Mouse (Mus musculus): ENCODE results near the gene Prdm8.

The Prdm8 gene

GRCm38 (mm10) chr5:98167180-98167824 is at the start of gene Prdm8:
Gene Prdm8, plus strand, starts transcription at chr5:98167198.
- no peak for DNase-seq (ENCODE audit: low read depth, low spot score)

DNA sequence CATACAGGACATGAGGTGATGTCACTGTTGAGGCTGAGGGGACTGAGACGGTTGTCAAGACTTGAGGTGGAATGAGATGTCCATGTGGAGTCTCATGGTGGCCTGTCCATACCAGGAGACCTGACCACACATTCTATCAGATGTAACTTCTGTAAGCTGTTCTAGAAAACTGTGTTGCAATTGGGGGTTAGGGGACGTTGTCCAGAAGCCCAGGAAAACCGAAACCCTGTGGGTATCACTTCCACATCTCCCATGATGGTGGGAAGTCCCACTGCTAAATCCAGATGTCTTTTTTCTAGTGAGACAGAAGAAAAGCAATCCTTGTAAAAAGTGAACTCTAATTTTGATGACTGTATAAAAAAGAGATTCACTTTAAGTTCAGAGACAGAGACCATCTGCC is 39.9 kb upstream of the Prdm8 start:
- DNase-seq (ENCODE audit: low read depth, low spot score), result no peak

- DNase-seq (ENCODE audit: low read depth, low spot score), result no peak
Measured at GRCm38 (mm10) chr5:98138545-98139296, 28.3 kb upstream of the Prdm8 start.

DNA sequence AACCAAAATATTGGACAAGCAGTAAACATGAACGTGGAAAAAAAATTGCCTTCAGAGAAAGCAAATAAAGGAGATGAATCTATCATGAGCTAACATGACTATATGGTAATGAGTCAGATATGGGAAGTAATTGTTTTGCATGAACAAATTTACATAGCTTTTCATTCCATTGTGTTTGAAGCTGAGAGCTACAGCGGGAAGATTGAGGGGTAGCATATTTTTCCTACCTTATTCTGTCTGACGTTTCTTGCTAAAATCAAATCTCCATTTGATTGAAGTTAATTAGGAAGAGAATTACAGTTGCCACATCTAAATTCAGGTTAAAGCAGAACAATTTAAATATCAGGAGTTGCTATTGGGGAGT is 27.7 kb upstream of the Prdm8 start:
- DNase-seq (ENCODE audit: low read depth, low spot score), result no peak

- DNase-seq (ENCODE audit: low read depth, low spot score), result no peak
Measured at GRCm38 (mm10) chr5:98146895-98147294, 20.1 kb upstream of the Prdm8 start.

GRCm38 (mm10) chr5:98166116-98166515 is 882 bp upstream of the Prdm8 start:
- DNase-seq (ENCODE audit: low read depth, low spot score), result no peak

DNA sequence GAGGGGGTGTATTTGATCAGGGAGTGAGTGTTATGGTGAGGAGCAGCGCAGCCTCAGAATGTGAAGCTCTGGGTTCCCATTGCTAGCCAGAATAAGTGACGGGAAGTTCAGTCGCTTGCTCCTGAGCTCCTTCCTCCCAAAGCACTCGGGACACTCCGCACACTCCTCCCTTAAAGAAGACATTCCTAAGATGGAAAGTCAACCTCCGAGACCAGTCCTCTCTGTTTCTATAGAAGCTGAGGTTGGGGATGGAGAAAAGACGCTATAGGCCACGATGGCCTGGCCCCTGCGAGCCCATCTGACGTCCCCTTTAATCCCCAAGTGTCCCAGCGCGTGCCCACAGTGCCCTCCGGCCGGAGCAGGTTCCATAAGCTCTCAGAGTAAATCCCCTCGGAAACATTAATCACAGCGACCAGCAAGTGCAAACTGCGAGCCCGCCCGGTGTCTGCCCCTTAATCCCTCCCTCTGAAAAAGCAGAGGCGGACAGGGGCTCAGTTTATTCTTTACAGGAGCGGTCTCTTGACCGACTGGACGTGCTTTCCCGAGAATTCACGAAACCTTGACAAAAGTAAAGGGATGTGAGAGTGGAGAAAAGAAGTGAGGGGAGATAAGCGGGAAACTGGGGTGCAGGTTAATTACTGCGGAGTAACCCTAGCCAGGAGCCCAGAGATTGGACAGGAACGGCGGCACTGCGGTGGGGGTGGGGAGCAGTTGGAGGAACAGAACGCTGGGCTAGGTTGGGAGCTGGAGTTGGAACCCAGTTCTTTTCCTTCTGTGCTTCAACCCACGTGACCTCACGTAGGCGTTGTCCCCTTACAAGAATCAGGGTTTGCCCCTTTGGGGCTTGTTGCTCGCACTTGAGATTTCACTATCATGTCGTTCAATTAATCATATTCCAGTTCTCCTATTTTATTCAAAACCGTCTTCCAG is 1.6 kb downstream of the Prdm8 start:
- DNase-seq (ENCODE audit: low read depth, low spot score), result no peak

GRCm38 (mm10) chr5:98169376-98170351 is 2.7 kb downstream of the Prdm8 start:
- no peak for DNase-seq (ENCODE audit: low read depth, low spot score)

DNA sequence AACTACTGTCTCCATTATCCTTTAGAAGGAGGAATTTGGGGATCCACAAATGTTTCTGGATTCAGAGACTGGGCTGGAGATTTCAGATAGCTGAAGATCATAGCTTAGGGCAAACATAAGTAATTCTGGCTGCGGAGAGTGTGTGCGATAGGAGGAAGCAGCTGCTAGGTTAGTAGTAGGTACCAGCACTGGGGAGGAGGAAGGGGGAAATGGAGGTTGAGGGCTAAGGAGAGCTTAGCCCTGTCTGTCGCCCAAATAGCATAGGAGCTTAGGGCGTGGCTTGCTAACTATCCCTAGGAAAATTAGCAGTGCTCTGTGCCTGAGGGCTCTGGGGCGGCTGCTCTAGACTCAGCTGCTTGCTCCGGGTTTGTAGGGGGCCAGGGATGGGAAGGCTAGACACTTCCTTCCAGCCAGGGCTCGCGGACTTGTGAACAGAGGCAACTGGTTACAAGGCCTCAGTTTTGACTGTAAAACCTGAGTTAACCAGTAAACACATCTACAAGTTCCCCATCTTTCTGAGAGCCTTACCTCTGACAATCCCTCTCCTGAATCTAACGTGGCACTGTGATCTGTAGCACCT is 4.7 kb downstream of the Prdm8 start:
- no peak for DNase-seq (ENCODE audit: low read depth, low spot score)

DNA sequence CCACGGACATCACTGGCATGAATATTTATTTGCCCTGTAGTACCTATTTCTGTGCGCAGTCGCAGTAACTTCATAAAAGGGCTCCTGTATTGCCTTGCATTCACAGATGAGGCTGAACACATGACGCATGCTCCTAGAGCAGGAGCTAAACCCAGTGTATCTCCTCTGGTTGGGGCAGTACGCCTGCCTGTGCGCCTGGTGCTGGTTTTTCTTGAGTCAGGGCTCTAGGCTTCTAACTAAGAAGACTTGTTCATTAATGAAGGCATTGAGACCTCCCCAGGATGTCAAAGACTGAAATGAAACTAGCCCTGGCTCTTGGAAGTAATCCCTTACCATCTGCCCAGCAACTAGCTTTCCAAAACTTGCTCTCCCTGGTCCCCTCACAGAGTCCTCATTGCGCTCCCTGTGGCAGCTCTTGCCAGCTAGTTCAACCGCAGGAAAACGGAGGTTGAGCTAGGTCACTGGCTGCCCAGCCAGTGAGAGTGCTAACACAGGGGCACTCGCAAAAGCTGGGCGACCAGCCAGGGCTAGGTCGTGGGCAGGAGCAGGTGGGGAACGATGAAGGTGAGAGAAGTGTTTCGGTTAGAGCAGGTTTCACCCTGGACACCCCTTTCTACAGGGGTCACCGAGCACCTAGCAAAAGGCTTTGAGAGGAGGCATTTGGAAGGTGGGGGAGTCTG is 5.6 kb downstream of the Prdm8 start:
- DNase-seq (ENCODE audit: low read depth, low spot score), result no peak

DNA sequence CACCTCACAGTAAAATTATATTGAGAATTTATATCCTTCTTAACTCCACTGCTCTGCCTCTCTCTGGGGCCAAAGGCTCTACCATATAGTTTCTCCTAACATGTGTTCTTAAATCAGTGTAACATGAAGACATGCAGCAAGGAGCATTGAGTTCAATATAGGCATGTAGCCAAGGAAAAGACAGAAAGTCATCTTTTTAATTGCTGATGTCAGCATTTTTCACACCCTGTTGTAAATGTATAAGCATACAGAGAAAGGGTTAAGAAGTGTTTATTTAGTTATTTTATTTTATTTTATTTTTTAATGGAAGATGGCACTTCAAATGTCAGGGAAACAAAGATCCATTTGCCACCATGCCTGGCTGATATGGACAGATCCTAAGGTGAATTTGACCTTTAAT is 6.7 kb downstream of the Prdm8 start:
- DNase-seq (ENCODE audit: low read depth, low spot score), result no peak

DNA sequence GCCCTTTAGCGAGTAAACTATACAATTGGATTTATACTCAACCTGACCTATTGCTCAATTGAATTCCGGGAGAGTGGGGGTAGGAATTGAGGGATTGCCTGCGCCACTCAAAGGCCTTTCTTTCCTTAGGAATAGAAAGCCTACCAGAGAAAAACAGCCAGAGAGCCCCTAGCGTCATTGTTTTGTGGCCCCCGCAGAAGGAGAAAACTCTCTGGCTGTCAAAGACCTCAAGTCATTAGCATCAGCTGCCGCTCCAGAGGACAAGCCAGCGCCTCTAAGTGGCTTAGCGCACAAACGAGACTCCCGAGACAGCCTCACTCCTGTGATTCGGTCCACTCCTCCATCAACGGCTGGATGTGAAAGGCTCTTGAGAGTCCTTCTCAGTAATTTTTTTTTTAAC is 12.6 kb downstream of the Prdm8 start:
- DNase-seq (ENCODE audit: low read depth, low spot score), result no peak

GRCm38 (mm10) chr5:98180461-98180887 is 13.5 kb downstream of the Prdm8 start:
- DNase-seq (ENCODE audit: low read depth, low spot score), result no peak

DNA sequence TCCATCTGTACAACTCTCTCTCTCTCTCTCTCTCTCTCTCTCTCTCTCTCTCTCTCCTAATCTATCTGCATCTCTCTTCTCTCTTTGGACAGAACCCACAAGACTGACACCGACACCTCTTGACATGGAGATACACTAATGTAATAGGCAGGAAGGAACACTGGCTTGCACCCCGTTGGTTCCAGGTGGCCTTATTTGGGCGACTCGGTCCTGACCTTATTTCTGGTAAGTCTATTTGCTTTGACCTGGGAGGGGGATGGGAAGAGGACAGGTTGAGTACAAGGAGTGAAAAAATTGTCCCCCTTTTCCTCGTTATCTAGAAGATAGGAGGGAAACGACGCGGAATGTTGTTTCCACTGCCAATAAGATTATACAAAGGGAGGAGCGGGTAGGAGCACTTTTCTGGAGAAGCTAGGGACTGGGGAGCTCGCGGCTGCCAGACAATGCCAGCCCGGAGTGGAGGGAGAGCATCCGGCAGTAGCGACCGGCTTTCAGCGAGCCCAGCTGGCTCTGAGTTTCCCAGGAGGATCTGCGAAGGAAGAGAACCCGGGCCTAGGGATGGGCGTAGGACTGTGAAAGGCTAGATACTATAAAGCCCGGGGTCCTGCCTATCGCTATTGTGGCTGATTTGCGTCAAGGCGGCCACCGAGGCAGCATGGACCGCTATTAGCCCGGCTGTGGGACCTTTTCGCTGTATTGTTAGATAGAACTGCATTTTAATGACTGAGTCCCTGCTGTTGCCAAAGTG is 14.1 kb downstream of the Prdm8 start:
- no peak for DNase-seq (ENCODE audit: low read depth, low spot score)

DNA sequence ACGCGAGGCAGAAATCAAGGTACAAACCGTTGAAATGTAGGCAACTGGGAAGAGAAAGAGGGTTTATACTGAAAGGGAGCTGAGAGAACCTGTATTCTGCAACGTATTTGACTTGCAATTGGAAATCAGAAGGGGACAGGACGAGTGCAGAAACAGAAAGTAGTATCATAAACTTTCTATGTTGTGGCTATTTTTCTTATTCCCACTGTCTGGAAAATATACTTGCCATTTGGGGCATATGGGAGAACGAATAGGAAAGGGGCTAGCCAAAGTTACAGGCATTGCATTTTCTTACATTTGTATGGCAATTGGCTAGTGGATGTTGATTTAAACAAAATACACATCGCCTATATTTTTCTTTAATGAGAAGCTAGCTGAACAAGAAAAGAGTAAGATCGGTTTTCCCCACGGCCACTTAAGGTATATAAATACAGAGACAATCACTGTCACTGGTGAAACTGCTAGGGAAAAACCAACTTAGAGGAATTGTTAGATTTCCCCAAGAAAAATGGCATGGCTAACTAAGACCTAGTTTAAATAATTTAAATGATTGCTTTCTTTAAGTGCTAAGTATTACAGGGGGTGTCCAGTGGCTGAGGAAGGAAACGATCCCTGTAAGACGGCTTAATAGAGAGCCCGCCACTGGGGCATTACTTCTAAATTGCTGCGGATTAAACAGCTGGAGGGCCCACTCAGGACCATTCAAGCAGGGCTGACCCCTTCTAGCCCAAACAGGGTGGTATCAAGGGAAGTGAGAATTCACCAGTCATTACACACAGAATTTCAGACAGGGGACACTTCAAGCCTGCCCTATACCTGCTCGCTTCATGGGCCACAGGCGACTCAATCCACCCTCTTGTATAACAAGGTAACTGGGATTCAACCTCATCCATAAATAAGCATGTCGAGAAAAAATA is 14.9 kb downstream of the Prdm8 start:
- DNase-seq (ENCODE audit: low read depth, low spot score), result no peak

DNA sequence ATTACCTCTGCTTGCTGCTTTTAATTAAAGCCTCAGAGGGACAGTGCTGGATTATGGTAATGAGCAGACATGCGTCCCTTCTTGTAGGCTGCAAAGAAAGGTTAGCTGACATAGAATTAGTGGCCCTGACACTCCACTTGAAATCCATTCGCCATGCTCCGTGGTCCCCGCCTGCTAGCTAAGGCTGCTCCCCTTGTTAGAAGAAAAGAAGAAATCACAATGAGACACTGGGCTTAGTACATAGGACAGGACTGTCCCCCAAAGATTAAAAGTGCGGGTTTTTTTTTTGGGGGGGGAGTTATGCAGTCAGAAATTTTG is 15.6 kb downstream of the Prdm8 start:
- no peak for DNase-seq (ENCODE audit: low read depth, low spot score)

- DNase-seq (ENCODE audit: low read depth, low spot score), result no peak
Measured at GRCm38 (mm10) chr5:98183031-98183595, 16.1 kb downstream of the Prdm8 start.

GRCm38 (mm10) chr5:98184281-98184910 is 17.4 kb downstream of the Prdm8 start:
- no peak for DNase-seq (ENCODE audit: low read depth, low spot score)
